Comparison of ENCODE assay signal across 8 mouse cellular contexts in the genomic region with DNA sequence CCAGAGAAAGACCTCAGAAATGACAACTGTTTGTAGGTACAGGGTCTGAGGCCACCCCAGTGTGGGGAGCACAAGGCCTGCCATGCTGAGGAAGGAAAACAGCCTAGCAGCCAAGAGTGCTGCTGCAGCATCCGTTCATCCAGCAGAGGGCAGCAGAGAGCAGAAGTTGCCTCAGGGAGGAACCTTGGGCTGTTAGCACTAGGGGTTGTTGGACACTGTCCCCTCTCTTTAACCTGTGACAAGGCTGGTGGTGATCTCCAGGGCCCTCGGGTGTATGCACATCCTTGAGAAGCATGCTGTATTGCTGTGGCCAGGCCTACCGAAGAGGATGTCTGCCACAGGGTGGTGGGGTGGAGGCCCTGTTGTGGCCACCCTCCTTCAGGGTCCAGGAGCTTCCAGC.
A peak's percentile ranks its signal among the peaks of the same experiment; 100 is the strongest.
DNase-seq lines count a peak whose midpoint lies in the region; ATAC-seq and TF ChIP-seq lines count a peak whose summit lies in the region.

No protein-coding gene starts in this region.

- H3K9me3 ChIP-seq in forebrain, embryonic 10.5 days: no peaks in the 10 kb centered on the region
- H3K9me3 ChIP-seq in heart, embryonic 14.5 days (ENCODE audit: control insufficient read depth, low read length): no peaks in the 10 kb centered on the region
- no peaks in the 10 kb centered on the region for H3K9me3 ChIP-seq in kidney, postnatal 0 days (replicated peaks; ENCODE audit: low read length)
- H3K9me3 ChIP-seq in liver, embryonic 11.5 days (ENCODE audit: control insufficient read depth, low read length): no peaks in the 10 kb centered on the region
- no peaks in the 10 kb centered on the region for H3K9me3 ChIP-seq in stomach, embryonic 14.5 days (ENCODE audit: control insufficient read depth, low read depth, low read length)

- no peak overlapping the region for H3K4me2 ChIP-seq in heart, embryonic 14.5 days (ENCODE audit: low read length)
- no peak overlapping the region for H3K4me2 ChIP-seq in kidney, postnatal 0 days (ENCODE audit: low read length)
- no peak overlapping the region for H3K4me2 ChIP-seq in liver, embryonic 11.5 days
- H3K4me2 ChIP-seq in stomach, embryonic 14.5 days (replicated peaks; ENCODE audit: low read depth, low read length): no peak overlapping the region

- H3K27ac ChIP-seq in forebrain, embryonic 10.5 days: 0 out of 2 replicates have a peak overlapping the region, but pooled peaks have one; percentile 42
- H3K27ac ChIP-seq in heart, embryonic 14.5 days (replicated peaks in 1 of 2; ENCODE audit: control insufficient read depth in 1 of 2, insufficient read depth in 1 of 2, low read depth in 2 of 2, low read length in 2 of 2): peak overlapping the region in 1 of 2 experiments; percentile 33; a peak in 1 of 4 replicates
- no peak overlapping the region for H3K27ac ChIP-seq in kidney, postnatal 0 days
- H3K27ac ChIP-seq in liver, embryonic 11.5 days (ENCODE audit: low read depth, low read length): no peak overlapping the region
- no peak overlapping the region for H3K27ac ChIP-seq in stomach, embryonic 14.5 days (ENCODE audit: low read length)

- 17% methylated on average over 3 of the region's 3 CpGs for WGBS in forebrain, embryonic 10.5 days
- 8% methylated on average over 3 of the region's 3 CpGs for WGBS in heart, embryonic 14.5 days
- 12% methylated on average over 3 of the region's 3 CpGs for WGBS in kidney, postnatal 0 days
- WGBS in liver, embryonic 11.5 days: 21% methylated on average over 3 of the region's 3 CpGs
- WGBS in stomach, embryonic 14.5 days: 12% methylated on average over 3 of the region's 3 CpGs

- H3K4me1 ChIP-seq in forebrain, embryonic 10.5 days: peaks cover 55% of the 10 kb centered on the region
- H3K4me1 ChIP-seq in heart, embryonic 14.5 days (ENCODE audit: control insufficient read depth in 2 of 2, insufficient read depth in 2 of 2, low read length in 2 of 2): peaks cover 6 to 13% of the 10 kb centered on the region in 2 experiments
- H3K4me1 ChIP-seq in kidney, postnatal 0 days (replicated peaks; ENCODE audit: insufficient read depth, low read length): no peaks in the 10 kb centered on the region
- no peaks in the 10 kb centered on the region for H3K4me1 ChIP-seq in liver, embryonic 11.5 days (replicated peaks; ENCODE audit: control insufficient read depth, insufficient read depth, low read length)
- H3K4me1 ChIP-seq in stomach, embryonic 14.5 days (ENCODE audit: control insufficient read depth, insufficient read depth, low read length): peaks cover 5% of the 10 kb centered on the region; the same call in 1 of the 2 replicates

- peaks cover 41% of the 10 kb centered on the region for H3K27me3 ChIP-seq in forebrain, embryonic 10.5 days (ENCODE audit: poor library complexity, severe bottlenecking)
- 0 out of 2 replicates have a peak, but pooled peaks cover 2% of the 10 kb centered on the region for H3K27me3 ChIP-seq in heart, embryonic 14.5 days (ENCODE audit: control insufficient read depth, insufficient read depth, low read length)
- no peaks in the 10 kb centered on the region for H3K27me3 ChIP-seq in kidney, postnatal 0 days (ENCODE audit: insufficient read depth, low read length)
- H3K27me3 ChIP-seq in liver, embryonic 11.5 days (replicated peaks; ENCODE audit: control insufficient read depth, insufficient read depth, low read length): peaks cover 6% of the 10 kb centered on the region; the same call in 1 of the 2 replicates
- H3K27me3 ChIP-seq in stomach, embryonic 14.5 days (ENCODE audit: control insufficient read depth, insufficient read depth, low read length): no peaks in the 10 kb centered on the region

- ATAC-seq in heart, embryonic 14.5 days (ENCODE audit: insufficient number of reproducible peaks, insufficient read depth, low FRiP score, low read depth): peak; percentile 35; the same call in 1 of the 2 replicates
- peak; percentile 47 for ATAC-seq in kidney, postnatal 0 days (replicated peaks; ENCODE audit: low FRiP score, low read depth)
- ATAC-seq in liver, embryonic 11.5 days (replicated peaks; ENCODE audit: low FRiP score): no peak; the same call in 1 of the 2 replicates
- peak; percentile 28; the same call in 1 of the 2 replicates for ATAC-seq in stomach, embryonic 14.5 days (ENCODE audit: insufficient number of reproducible peaks, insufficient read depth, low FRiP score, low read depth)

- peak; percentile 91 for DNase-seq in CD4-positive, CD25-positive, alpha-beta regulatory T cell, adult 2 months (ENCODE audit: low read depth, low spot score)
- DNase-seq in c-Kit-negative CD71-positive TER-119-positive erythroid progenitor cells, embryonic 14.5 days (ENCODE audit: low read depth, low spot score): peak; percentile 36
- peak; percentile 89 for DNase-seq in forebrain, embryonic 10.5 days (ENCODE audit: extremely low spot score, low spot score)
- peak; percentile 89 for DNase-seq in kidney, postnatal 0 days (ENCODE audit: low spot score)
- DNase-seq in liver, embryonic 11.5 days (ENCODE audit: low spot score): peak; percentile 77
- peak; percentile 94 for DNase-seq in neural tube, embryonic 10.5 days (ENCODE audit: extremely low spot score, low spot score)

- no peaks in the 10 kb centered on the region for H3K36me3 ChIP-seq in forebrain, embryonic 10.5 days (replicated peaks)
- no peaks in the 10 kb centered on the region for H3K36me3 ChIP-seq in heart, embryonic 14.5 days (ENCODE audit: control insufficient read depth, insufficient read depth, low read length)
- H3K36me3 ChIP-seq in kidney, postnatal 0 days (ENCODE audit: insufficient read depth, low read length): no peaks in the 10 kb centered on the region
- H3K36me3 ChIP-seq in liver, embryonic 11.5 days (ENCODE audit: control insufficient read depth, insufficient read depth, low read length): no peaks in the 10 kb centered on the region
- H3K36me3 ChIP-seq in stomach, embryonic 14.5 days (ENCODE audit: control insufficient read depth, insufficient read depth, low read length): no peaks in the 10 kb centered on the region

- no peak overlapping the region for H3K4me3 ChIP-seq in forebrain, embryonic 10.5 days
- H3K4me3 ChIP-seq in heart, embryonic 14.5 days (ENCODE audit: control insufficient read depth in 1 of 2, insufficient read depth in 1 of 2, low read depth in 1 of 2, low read length in 2 of 2): no peak overlapping the region
- H3K4me3 ChIP-seq in kidney, postnatal 0 days (replicated peaks; ENCODE audit: low read depth, low read length): no peak overlapping the region
- H3K4me3 ChIP-seq in liver, embryonic 11.5 days (ENCODE audit: low read depth, low read length): no peak overlapping the region
- H3K4me3 ChIP-seq in stomach, embryonic 14.5 days (ENCODE audit: low read depth, low read length): no peak overlapping the region

- peak; percentile 99 for TF ChIP-seq CTCF in kidney, postnatal 0 days (IDR thresholded peaks at IDR 0.05; ENCODE audit: low read depth)

- no peak overlapping the region for H3K9ac ChIP-seq in heart, embryonic 14.5 days (ENCODE audit: low read length)
- no peak overlapping the region for H3K9ac ChIP-seq in kidney, postnatal 0 days (ENCODE audit: low read depth, low read length)
- H3K9ac ChIP-seq in liver, embryonic 11.5 days (ENCODE audit: low read depth, low read length): no peak overlapping the region
- H3K9ac ChIP-seq in stomach, embryonic 14.5 days (replicated peaks; ENCODE audit: low read depth, low read length): no peak overlapping the region

Comparison
In these comparisons a context has a peak if more than half of its experiments do, and no peak if none do; other contexts are left out.
1. DNase-seq: peak in every context shown above with its lines; median percentile 94 in neural tube, embryonic 10.5 days; 91 in CD4-positive, CD25-positive, alpha-beta regulatory T cell, adult 2 months; 89 in forebrain, embryonic 10.5 days; 89 in kidney, postnatal 0 days; 77 in liver, embryonic 11.5 days; 36 in c-Kit-negative CD71-positive TER-119-positive erythroid progenitor cells, embryonic 14.5 days.